Mouse (Mus musculus) hindbrain, embryonic 13.5 days (tissue): ENCODE measurements around the gene Gm9936. TPM values are rescaled to one million over a fixed set of nuclear protein-coding genes. Genes with fewer than 3 reads are reported as not detected.

ENCODE experiments used
- ATAC-seq: fragments of 200-750 bp; cut with Nextera tagmentation; 2 replicates; pipeline ENCODE4 v1.8.0; 2017; ENCODE audit warnings: moderate TSS enrichment; ENCODE audit not compliant: low FRiP score
- H3K27ac ChIP-seq: fragments of 300-500 bp; sonication (generic); 2 replicates; pipeline ENCODE4 v1.5.1; 2015; ENCODE audit warnings: inconsistent platforms, mild to moderate bottlenecking, moderate library complexity
- H3K27me3 ChIP-seq: fragments of 300-500 bp; sonication (generic); 2 replicates; pipeline ENCODE4 v1.6.1; 2015; ENCODE audit warnings: mild to moderate bottlenecking, inconsistent platforms
- H3K36me3 ChIP-seq: fragments of 300-500 bp; sonication (generic); 2 replicates; pipeline ENCODE4 v1.6.1; 2015; ENCODE audit warnings: mild to moderate bottlenecking, inconsistent platforms
- H3K4me1 ChIP-seq: fragments of 300-500 bp; sonication (generic); replicated peaks from 2 replicates; pipeline ENCODE4 v1.6.1; 2015; ENCODE audit warnings: inconsistent platforms
- H3K4me2 ChIP-seq: fragments of 300-500 bp; sonication (generic); 2 replicates; pipeline ENCODE4 v1.6.1; 2015; ENCODE audit warnings: inconsistent platforms, mild to moderate bottlenecking, moderate library complexity
- H3K4me3 ChIP-seq: fragments of 300-500 bp; sonication (generic); 2 replicates; pipeline ENCODE4 v1.5.1; 2015; ENCODE audit warnings: mild to moderate bottlenecking, inconsistent platforms
- H3K9ac ChIP-seq: fragments of 300-500 bp; sonication (generic); 2 replicates; pipeline ENCODE4 v1.6.1; 2015; ENCODE audit warnings: mild to moderate bottlenecking, inconsistent platforms
- H3K9me3 ChIP-seq: fragments of 300-500 bp; sonication (generic); 2 replicates; pipeline ENCODE4 v1.6.1; 2016; ENCODE audit warnings: inconsistent platforms
- WGBS: fragments of 180-500 bp; shearing (Covaris S2); methylation state at CpG from one replicate; pipeline ENCODE4 v1.1.7; 2015; 5-methylcytosine and 5-hydroxymethylcytosine counted together
- microRNA-seq: library from miRNA; unstranded; fragments of <30 nt; microRNA quantifications from one replicate; pipeline ENCODE4, GENCODE M21; 2016
- polyA plus RNA-seq: library from polyadenylated mRNA; unstranded; fragments of >200 nt; fragmentation: Nextera tagmentation; extraction: Ambion mirVana; gene quantifications from 2 replicates; pipeline ENCODE4 v1.2.1, GENCODE M21; 2015

The Gm9936 gene
- polyA plus RNA-seq, 1 experiment from 2014 or later, result 1.9 TPM

DNA sequence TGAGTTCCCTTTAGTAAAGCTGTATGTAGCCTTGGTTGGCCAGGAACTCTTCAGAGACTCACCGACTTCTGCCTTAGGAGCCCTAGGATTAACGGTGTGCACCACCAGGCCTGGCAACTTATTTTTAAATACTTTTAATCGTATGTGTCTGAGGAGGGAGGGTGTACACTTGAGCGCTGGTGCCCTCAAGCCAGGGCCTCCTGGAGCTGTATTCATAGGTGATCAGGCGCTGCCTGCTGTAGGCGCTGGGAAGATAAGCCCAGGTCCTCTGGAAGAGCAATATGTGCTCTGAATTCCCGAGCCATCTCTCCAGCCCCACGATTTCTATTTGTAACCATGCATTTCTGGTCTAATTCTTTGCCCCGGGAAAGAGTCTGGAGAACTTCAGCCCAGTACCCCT, 51.4 kb downstream of the Gm9936 start:
- H3K4me1 ChIP-seq, result peaks cover 39% of the 10 kb centered on the region
- 49% methylated on average over 9 of the region's 9 CpGs for whole genome bisulfite sequencing
- ATAC-seq, result no peak
- no peaks in the 10 kb centered on the region for H3K9me3 ChIP-seq
- 0 out of 2 replicates have a peak overlapping the region, but pooled peaks have one; percentile 62 for H3K27ac ChIP-seq
- no peaks in the 10 kb centered on the region for H3K27me3 ChIP-seq
- H3K36me3 ChIP-seq, result peaks cover 82% of the 10 kb centered on the region
- no peak overlapping the region for H3K4me3 ChIP-seq
- no peak overlapping the region for H3K4me2 ChIP-seq
- no peak overlapping the region for H3K9ac ChIP-seq

GRCm38 (mm10) chr5:114806636-114807035, 51.8 kb downstream of the Gm9936 start:
- Histone ChIP-seq H3K4me1 (peaks cover 35% of the 10 kb centered on the region), H3K4me2 (no peak overlapping the region), H3K27ac (peak overlapping the region; percentile 62), H3K9ac (no peak overlapping the region), H3K27me3 (no peaks in the 10 kb centered on the region), H3K4me3 (no peak overlapping the region), H3K9me3 (no peaks in the 10 kb centered on the region), H3K36me3 (peaks cover 85% of the 10 kb centered on the region)
- WGBS, result 89% methylated on average over 8 of the region's 8 CpGs
- ATAC-seq, result no peak

Small RNA genes lying within 50 kb of the gene (microRNA-seq; reads per million reads assigned to microRNA genes)
- 4.2 reads per million, percentile 13 among the genes with 10 or more reads in this experiment for gene Mir6240

Other genes starting within 250 kb of the Gm9936 start
- gene Trpv4, start 200.3 kb downstream of the Gm9936 start, polyA plus RNA-seq, result 0.53 and 0.65 TPM in 2 replicates
- gene Gltp, start 167.7 kb downstream of the Gm9936 start, polyA plus RNA-seq, result 41.5 and 42.9 TPM in 2 replicates
- 18.3 and 21.1 TPM in 2 replicates for gene Tchp, start 150.9 kb downstream of the Gm9936 start, polyA plus RNA-seq
- 37.5 and 39.6 TPM in 2 replicates for gene Ankrd13a, start 84.0 kb downstream of the Gm9936 start, polyA plus RNA-seq
- gene Git2, start 83.2 kb downstream of the Gm9936 start, polyA plus RNA-seq, result 45.4 and 49.7 TPM in 2 replicates
- gene 1500011B03Rik, start 35.2 kb downstream of the Gm9936 start, polyA plus RNA-seq, result 261 and 279 TPM in 2 replicates
- gene 4930519G04Rik, start 5.0 kb downstream of the Gm9936 start, polyA plus RNA-seq, result not detected in 2 replicates
- gene Oasl2, start 38.3 kb upstream of the Gm9936 start, polyA plus RNA-seq, result 3.5 and 3.6 TPM in 2 replicates
- gene Oasl1, start 64.6 kb upstream of the Gm9936 start, polyA plus RNA-seq, result 0.21 and 0.57 TPM in 2 replicates
- 107 and 110 TPM in 2 replicates for gene 2210016L21Rik, start 83.5 kb upstream of the Gm9936 start, polyA plus RNA-seq
- gene Hnf1a, start 112.4 kb upstream of the Gm9936 start, polyA plus RNA-seq, result 0.10 TPM in 1 of 2 replicates, not detected in the other
- gene Sppl3, start 152.5 kb upstream of the Gm9936 start, polyA plus RNA-seq, result 15.8 and 16.5 TPM in 2 replicates
- gene Gm10401, start 239.6 kb upstream of the Gm9936 start, polyA plus RNA-seq, result 42.7 and 44.4 TPM in 2 replicates